In genomic region chr14:55776711-55777110, GRCm38 (mm10) we compare ENCODE assay signal across 18 mouse cellular contexts. TPM values are rescaled to one million over a fixed set of nuclear protein-coding genes. Genes with fewer than 3 reads are reported as not detected.
"Had no signal": no experiment of that assay in that cellular context is flagged by ENCODE, and none has a peak within 500 bp of the region (broad histone marks: within the 10 kb centered on the region; RNA-seq: fewer than 3 reads in every experiment).

No protein-coding gene starts in this region.

- H3K4me3 ChIP-seq: kidney, embryonic 15.5 days; left cerebral cortex, adult 2 months; liver, embryonic 13.5 days had no signal

- H3K4me2 ChIP-seq: kidney, embryonic 15.5 days; liver, embryonic 13.5 days; midbrain, embryonic 11.5 days had no signal

- H3K9ac ChIP-seq: kidney, embryonic 15.5 days; liver, embryonic 13.5 days had no signal

- H3K9me3 ChIP-seq: kidney, embryonic 15.5 days; liver, embryonic 13.5 days had no signal

- H3K27ac ChIP-seq: kidney, embryonic 15.5 days; left cerebral cortex, adult 2 months; liver, embryonic 13.5 days had no signal

- H3K36me3 ChIP-seq: liver, embryonic 13.5 days had no signal

- DNase-seq: kidney, adult 8-10 months; kidney, postnatal 10 days; kidney, postnatal 36 days; layer of hippocampus, postnatal 36 days; liver, embryonic 13.5 days; lung, adult 2 months; lung, postnatal 14 days; midbrain, embryonic 14.5 days; right cerebral cortex, postnatal 14 days; right cerebral cortex, postnatal 4 days; thymus, postnatal 36 days had no signal

RNA-seq across cellular contexts. Expression of gene Adcy4, which starts 7.2 kb away (rescaled TPM):
- total RNA-seq: megakaryocyte progenitor cell, adult 5-6 weeks; megakaryocyte-erythroid progenitor cell, adult 5-6 weeks had no signal

RNA-seq across cellular contexts. Expression of gene Ltb4r1, which starts 10.9 kb away (rescaled TPM):
- total RNA-seq: layer of hippocampus, postnatal 36 days had no signal
- polyA plus RNA-seq: midbrain, embryonic 11.5 days; midbrain, embryonic 14.5 days had no signal

RNA-seq across cellular contexts. Expression of gene Cideb, which starts 18.5 kb away (rescaled TPM):
- total RNA-seq: megakaryocyte-erythroid progenitor cell, adult 5-6 weeks had no signal
- polyA plus RNA-seq: neural tube, embryonic 14.5 days; testis, adult 2 months had no signal
